Mouse (Mus musculus): ENCODE results near the gene Sema3e.

Gene Sema3e

DNA sequence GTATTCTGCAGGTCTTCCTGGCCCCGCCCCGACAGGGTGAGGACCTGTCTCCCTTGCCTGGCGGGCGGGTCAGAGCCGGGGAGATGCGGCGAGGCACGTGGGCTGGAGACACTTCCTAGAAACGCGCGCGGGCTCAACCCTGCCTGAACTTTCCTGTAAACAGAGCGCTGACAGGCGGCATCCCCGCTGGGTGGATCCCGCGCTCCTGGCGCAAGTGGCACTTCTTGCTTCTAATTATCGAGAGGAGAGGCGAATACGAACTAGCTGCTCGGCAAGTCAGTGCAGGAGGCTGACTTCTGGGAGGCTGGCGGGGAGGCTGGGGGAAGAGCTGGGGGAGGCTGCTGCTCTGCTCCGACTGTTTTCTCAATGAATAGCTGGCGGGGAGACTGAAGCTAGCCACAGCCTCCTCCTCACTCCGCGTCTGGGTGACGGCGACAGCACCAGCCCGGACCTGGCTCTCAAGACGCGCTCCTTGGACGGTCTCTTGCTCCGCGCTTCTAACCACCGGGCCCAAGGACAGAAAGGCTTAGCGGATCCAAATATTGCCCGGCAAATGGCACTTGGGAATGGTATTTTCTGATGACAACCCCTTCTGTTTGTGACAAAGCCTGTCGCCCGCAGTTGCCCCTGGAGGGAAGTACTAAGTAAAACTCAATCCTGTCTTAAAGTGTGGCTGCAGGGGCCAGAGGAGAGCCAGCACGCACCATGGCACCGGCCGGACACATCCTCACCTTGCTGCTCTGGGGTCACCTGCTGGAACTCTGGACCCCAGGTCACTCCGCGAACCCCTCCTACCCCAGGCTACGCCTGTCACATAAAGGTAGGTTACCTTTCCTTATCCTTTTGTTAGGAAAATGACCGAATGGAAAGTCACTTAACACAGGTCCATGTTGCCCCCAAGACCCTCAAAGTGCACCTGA, at the start of gene Sema3e:
Sema3e (plus strand) TSS at position 72 of the 920 bp plus-strand sequence.
- no peak for DNase-seq (ENCODE audit: low read depth)

GRCm38 (mm10) chr5:13977576-13977975, 47.5 kb upstream of the Sema3e start:
- no peak for DNase-seq (ENCODE audit: low read depth)

DNA sequence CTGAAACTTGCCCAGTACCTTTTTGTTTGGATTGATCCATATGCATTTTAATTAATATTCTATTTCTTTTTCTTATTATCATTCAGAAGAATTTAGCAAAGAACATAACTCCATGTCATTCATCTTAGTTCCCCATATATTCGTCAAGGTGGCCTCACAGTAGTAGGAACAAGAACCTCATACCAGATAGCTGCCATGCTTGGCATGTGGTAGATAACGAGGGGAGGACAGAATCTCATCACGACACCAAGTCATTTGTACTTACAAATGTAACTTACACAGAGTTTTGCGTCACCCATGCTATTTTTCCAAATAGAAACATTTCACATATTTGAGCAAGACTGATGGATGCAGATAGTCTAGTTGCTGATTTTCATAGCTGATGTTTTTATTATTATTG, 45.9 kb upstream of the Sema3e start:
- DNase-seq (ENCODE audit: low read depth): no peak

DNA sequence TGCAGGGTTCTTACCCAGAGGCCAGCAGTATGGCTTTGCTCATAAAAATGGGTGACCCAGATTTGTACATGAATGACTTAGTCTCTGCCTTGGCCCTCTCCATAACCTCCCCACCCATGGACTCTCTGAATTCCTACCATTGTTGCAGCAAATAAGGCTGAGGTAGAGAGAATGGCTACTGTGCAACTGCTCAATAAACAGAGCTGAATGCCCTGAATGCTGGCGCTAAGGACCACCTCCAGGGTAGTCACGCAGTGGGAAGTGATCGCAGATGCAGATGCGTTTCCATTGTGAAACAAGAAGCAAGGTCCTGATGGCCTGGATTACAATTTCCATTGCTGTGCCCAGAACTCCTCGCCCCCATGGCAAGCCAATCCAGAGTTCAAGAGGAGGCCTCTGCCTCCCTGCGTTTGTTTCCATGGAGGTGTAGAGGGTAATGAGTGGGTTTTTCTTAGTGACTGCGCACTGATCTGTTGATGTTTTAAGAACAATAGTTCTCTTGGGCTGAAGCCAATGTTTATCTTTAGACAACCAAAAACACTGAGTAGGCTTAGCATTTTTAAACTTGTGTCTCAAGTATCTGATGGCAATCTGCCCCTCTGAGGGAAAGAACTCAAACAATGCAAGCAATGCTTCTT, 42.5 kb upstream of the Sema3e start:
- DNase-seq (ENCODE audit: low read depth): no peak

- no peak for DNase-seq (ENCODE audit: low read depth)
These were observed 41.5 kb upstream of the Sema3e start for GRCm38 (mm10) chr5:13983608-13984007.

DNA sequence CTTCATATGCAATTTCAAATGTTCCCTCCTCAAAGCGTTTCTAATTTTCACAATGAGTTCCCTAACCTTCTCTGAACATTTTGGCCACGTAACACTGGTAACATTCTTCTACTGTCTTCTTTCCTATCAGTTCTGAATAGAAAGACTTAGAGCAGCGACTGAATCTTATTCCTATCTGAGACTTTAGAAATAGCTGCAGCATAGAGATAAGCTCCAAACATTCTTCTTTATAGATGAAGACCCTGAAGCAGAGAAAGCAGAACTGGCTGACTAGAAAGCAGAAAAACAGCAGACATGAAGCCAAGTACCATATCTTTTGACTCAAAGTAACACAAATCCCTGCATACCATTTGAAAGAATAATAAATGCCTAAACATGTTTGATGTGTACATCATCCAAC, 39.4 kb upstream of the Sema3e start:
- DNase-seq (ENCODE audit: low read depth): no peak

GRCm38 (mm10) chr5:13987123-13987522, 38.0 kb upstream of the Sema3e start:
- no peak for DNase-seq (ENCODE audit: low read depth)

- DNase-seq (ENCODE audit: low read depth): no peak
These were observed 37.1 kb upstream of the Sema3e start for GRCm38 (mm10) chr5:13988023-13988422.

GRCm38 (mm10) chr5:13992734-13993396, 32.2 kb upstream of the Sema3e start:
- no peak for DNase-seq (ENCODE audit: low read depth)

DNA sequence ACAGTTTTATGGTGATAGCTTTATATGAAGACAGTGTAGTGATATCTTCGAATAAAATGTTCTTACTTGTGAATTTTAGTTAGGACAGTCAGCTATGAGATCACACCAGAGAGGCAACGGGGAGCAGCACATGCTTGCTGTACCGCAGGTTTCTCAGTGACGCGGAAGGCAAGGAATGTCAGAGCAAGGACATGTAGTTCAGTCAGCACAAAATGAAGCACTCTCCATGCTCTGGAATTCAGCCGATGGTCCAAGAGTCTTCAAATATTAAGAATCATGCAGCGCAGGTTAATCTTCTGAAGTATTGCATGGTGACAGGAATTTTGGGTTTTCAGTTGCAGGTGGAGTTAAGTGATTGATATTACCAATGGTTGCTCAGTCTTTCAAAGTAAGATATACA, 3.3 kb downstream of the Sema3e start:
- DNase-seq (ENCODE audit: low read depth): no peak

- no peak for DNase-seq (ENCODE audit: low read depth)
These were observed 5.7 kb downstream of the Sema3e start for GRCm38 (mm10) chr5:14030796-14031195.

- no peak for DNase-seq (ENCODE audit: low read depth)
These were observed 7.0 kb downstream of the Sema3e start for GRCm38 (mm10) chr5:14032056-14032455.

- DNase-seq (ENCODE audit: low read depth): no peak
These were observed 8.2 kb downstream of the Sema3e start for GRCm38 (mm10) chr5:14033302-14033701.

DNA sequence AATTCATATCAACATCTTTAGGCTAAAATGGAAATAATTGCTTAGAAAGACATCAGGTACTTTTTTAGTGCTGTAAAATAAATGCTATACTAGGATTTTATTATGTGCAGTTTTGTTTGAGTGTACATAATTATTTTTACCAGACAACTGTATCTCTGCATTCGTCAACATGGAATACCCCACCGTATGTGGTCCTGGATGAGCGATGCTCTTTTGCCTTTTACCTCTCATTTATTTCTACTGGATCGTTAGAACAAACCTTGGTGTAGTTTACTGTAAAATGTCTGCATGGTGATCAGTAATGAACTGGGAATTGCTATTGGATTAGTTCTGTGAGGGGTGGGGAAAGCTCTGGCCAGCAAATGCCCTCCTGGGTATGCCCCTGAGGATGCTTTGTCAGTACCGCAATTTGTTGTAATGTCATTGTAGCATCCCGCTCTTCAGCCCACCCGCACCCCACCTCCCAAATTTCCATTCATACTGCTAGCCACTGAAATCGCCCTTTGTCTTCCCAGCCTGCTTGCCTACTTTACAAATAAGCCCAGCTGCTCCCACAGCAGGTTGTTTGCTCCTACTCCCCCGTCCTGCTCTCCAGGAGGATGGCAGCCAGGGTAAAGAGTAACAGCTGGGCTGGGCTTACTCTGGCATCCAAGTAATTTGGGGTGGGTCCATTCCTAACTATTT, 13.9 kb downstream of the Sema3e start:
- no peak for DNase-seq (ENCODE audit: low read depth)

DNA sequence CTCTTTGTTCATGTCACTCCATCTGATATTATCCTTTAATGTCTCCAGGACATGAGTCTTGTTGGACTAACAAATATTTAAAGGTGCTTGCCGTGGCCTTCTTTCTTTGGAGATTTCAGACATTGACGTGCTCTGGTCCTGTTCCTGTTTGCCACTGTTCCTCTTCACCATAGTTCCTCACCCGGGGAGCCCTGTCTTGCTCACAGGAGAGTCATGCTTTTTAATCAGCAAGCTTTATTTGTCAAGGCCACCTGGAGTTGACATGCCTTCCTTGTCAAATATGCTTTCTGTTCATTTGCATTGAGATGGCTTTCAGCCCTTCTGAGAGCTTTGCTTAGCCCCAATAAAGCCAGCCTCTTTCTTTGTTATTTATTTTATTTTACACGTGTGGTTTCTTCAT, 15.1 kb downstream of the Sema3e start:
- DNase-seq (ENCODE audit: low read depth): no peak

DNA sequence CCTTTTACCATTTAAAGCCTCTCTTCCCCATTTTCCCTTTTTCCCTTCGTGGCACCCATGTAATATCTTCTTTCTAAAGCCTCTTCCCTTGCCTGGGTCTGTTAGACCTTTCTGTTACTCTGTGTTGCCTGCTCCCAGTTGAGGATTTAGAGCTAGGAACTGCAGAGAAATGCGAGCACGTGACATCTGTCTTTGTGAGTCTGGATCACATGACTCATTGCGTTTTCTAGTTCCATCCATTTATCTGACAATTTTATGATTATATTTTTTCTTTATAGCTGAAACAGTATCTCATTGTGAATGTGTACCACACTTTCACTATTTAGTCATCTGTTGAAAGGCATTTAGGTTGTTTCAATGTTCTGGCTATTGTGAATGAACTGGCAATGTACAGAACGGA, 18.0 kb downstream of the Sema3e start:
- no peak for DNase-seq (ENCODE audit: low read depth)

DNA sequence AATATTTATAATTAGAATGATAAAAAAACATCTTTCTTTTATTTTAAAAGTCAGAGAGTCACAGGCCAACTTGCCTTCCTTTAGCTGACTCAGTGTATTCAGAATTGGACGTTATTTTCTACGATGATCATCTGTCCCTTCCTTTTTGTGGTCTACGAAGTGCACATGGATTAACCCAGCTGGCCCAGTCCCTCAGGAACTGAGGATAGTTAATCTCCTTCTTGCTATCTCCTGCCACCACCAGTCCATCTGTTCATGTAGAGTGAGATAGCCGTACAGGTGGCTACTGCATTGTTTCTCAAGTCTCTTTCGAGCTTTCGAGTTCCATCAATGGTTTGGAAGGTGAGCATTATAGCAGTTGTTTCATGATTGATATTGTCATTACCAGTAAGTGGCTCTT, 18.9 kb downstream of the Sema3e start:
- no peak for DNase-seq (ENCODE audit: low read depth)

DNA sequence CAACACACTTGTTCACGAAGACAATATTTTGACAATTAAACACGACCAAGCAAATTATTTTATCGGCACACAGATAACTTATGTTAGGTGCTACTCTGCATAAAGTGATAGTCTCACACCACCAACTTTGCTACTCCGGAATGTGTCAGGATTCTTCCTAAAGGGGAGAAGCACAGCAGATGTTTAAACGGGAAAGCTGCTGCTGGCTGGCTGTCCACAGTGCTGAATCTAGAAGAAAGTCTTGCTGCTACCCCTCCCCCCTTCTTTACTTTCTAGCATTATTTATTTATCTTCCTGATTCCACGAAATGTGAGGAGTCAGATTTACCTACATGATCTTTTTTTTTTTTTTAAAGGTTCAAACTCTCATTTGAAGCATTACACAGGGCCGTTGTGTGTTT, 23.6 kb downstream of the Sema3e start:
- DNase-seq (ENCODE audit: low read depth): no peak

- no peak for DNase-seq (ENCODE audit: low read depth)
These were observed 29.4 kb downstream of the Sema3e start for GRCm38 (mm10) chr5:14054472-14054871.

DNA sequence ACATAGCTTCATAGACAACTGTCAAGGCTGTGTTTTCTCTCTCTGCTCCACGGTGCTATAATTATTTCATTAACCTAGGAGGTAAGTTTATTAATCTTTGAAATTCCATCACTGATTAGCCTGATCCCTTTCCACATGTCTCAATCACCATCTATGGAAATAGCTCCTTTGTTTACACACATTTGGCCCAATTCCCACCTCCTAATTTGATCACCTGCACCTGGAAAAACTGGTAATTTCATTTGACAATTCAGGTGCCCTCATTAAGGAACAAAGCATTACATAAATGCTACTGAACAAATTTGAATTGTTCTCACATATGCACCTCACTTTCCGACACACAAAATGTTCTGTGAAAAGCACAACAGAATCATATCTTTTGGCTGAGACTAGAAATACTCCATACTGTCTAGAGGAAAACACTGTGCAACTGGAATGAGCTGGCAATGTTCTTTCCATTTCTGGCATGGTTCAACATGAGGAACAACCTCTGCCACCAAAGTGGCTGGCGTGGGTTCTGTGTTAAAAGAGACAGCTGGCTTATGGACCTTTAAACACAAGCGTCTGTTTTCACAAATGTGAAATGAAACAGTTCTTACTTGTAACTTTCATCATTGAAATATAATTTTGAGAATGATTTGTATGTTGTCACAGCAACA, 34.9 kb downstream of the Sema3e start:
- DNase-seq (ENCODE audit: low read depth): no peak

DNA sequence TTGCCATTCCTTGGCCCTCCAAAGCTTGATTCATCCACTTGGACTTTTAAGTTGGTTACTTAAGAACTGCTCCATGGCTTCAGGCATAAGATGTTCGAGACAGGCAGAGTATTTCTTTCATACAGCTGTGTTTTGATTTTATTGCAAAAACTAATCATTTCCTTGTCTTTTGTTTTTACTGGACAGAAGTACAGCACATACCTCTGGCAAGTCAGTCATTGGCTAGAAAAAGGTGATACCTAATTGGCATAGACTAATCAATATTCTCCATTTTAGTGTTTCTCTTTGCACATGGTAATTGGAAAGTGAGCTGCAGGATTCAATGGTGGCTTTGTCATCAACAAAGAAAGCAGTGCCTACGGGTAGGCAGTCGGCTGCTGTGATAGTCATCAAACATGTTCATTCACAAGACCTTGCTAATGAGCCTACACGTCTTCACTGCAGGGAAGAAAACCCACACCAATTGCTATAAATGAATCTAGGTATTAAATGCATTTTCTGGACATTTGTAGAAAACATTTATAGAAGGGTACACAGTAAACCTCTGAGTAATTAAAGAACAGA, 37.9 kb downstream of the Sema3e start:
- no peak for DNase-seq (ENCODE audit: low read depth)

GRCm38 (mm10) chr5:14073152-14073551, 48.1 kb downstream of the Sema3e start:
- no peak for DNase-seq (ENCODE audit: low read depth)
